In genomic region chr7:63336072-63336471, GRCm38 (mm10) we compare ENCODE assay signal across 13 mouse cellular contexts.
"Had no signal": no experiment of that assay in that cellular context is flagged by ENCODE, and none has a peak within 500 bp of the region (broad histone marks: within the 10 kb centered on the region; RNA-seq: fewer than 3 reads in every experiment).

No protein-coding gene starts in this region.

- H3K4me1 ChIP-seq: limb, embryonic 15.5 days; midbrain, embryonic 13.5 days; neural tube, embryonic 15.5 days had no signal

- DNase-seq: layer of hippocampus, adult 9-11 months; layer of hippocampus, postnatal 36 days; lung, adult 2 months; lung, postnatal 36 days; right cerebral cortex, adult 18-20 months; right cerebral cortex, postnatal 25 days; thymus, postnatal 36 days had no signal

- H3K27me3 ChIP-seq: limb, embryonic 15.5 days; midbrain, embryonic 13.5 days; neural tube, embryonic 15.5 days had no signal

- H3K4me2 ChIP-seq: limb, embryonic 15.5 days; midbrain, embryonic 13.5 days; neural tube, embryonic 15.5 days had no signal

- H3K36me3 ChIP-seq: limb, embryonic 15.5 days; midbrain, embryonic 13.5 days; neural tube, embryonic 15.5 days had no signal

- H3K9me3 ChIP-seq: limb, embryonic 15.5 days; midbrain, embryonic 13.5 days; neural tube, embryonic 15.5 days had no signal

- H3K9ac ChIP-seq: limb, embryonic 15.5 days; midbrain, embryonic 13.5 days; neural tube, embryonic 15.5 days had no signal

- H3K4me3 ChIP-seq: limb, embryonic 15.5 days; midbrain, embryonic 13.5 days; myocyte; neural tube, embryonic 15.5 days had no signal

- ATAC-seq: lung, postnatal 0 days; midbrain, embryonic 13.5 days had no signal

- H3K27ac ChIP-seq: kidney, postnatal 0 days; limb, embryonic 15.5 days; midbrain, embryonic 13.5 days; neural tube, embryonic 15.5 days had no signal
